Mouse (Mus musculus) limb, embryonic 13.5 days (tissue): ENCODE results near the gene Tm7sf2. TPM values are rescaled to one million over a fixed set of nuclear protein-coding genes. Genes with fewer than 3 reads are reported as not detected.

Experiments
- ATAC-seq: fragments of 200-750 bp; cut with Nextera tagmentation; 2 replicates; pipeline ENCODE4 v1.8.0; 2017; ENCODE audit warnings: low read depth, moderate number of reproducible peaks, moderate TSS enrichment; ENCODE audit not compliant: low FRiP score
- H3K27ac ChIP-seq: fragments of 300-500 bp; sonication (generic); 2 replicates; pipeline ENCODE4 v1.5.1; 2015; ENCODE audit warnings: inconsistent platforms, mild to moderate bottlenecking, moderate library complexity
- H3K27me3 ChIP-seq: fragments of 300-500 bp; sonication (generic); 2 replicates; pipeline ENCODE4 v1.6.1; 2015; ENCODE audit warnings: mild to moderate bottlenecking, inconsistent platforms
- H3K36me3 ChIP-seq: fragments of 300-500 bp; sonication (generic); 2 replicates; pipeline ENCODE4 v1.6.1; 2015; ENCODE audit warnings: inconsistent platforms, mild to moderate bottlenecking, moderate library complexity
- H3K4me1 ChIP-seq: fragments of 300-500 bp; sonication (generic); 2 replicates; pipeline ENCODE4 v1.6.1; 2015; ENCODE audit warnings: inconsistent platforms
- H3K4me2 ChIP-seq: fragments of 300-500 bp; sonication (generic); replicated peaks from 2 replicates; pipeline ENCODE4 v1.6.1; 2015; ENCODE audit warnings: inconsistent platforms, mild to moderate bottlenecking, moderate library complexity
- H3K4me3 ChIP-seq: fragments of 300-500 bp; sonication (generic); 2 replicates; pipeline ENCODE4 v1.5.1; 2015; ENCODE audit warnings: moderate library complexity, mild to moderate bottlenecking, inconsistent platforms
- H3K9ac ChIP-seq: fragments of 300-500 bp; sonication (generic); 2 replicates; pipeline ENCODE4 v1.6.1; 2015; ENCODE audit warnings: mild to moderate bottlenecking, inconsistent platforms
- H3K9me3 ChIP-seq: fragments of 300-500 bp; sonication (generic); 2 replicates; pipeline ENCODE4 v1.6.1; 2016; ENCODE audit warnings: inconsistent platforms
- WGBS: fragments of 180-500 bp; shearing (Covaris S2); methylation state at CpG from one replicate; pipeline ENCODE4 v1.1.7; 2015; 5-methylcytosine and 5-hydroxymethylcytosine counted together
- polyA plus RNA-seq: library from polyadenylated mRNA; unstranded; fragments of >200 nt; fragmentation: Nextera tagmentation; extraction: Ambion mirVana; gene quantifications from 2 replicates; pipeline ENCODE4 v1.2.1, GENCODE M21; 2015

Gene Tm7sf2
- polyA plus RNA-seq, 1 experiment from 2014 or later = 24.0 TPM

- H3K4me3 ChIP-seq = peak overlapping the region; percentile 74
- ATAC-seq = peak; percentile 62
- peaks cover 65% of the 10 kb centered on the region for H3K36me3 ChIP-seq
- H3K9ac ChIP-seq = peak overlapping the region; percentile 68
- no peaks in the 10 kb centered on the region for H3K9me3 ChIP-seq
- H3K4me1 ChIP-seq = peaks cover 24% of the 10 kb centered on the region
- no peak overlapping the region; the same call in 1 of the 2 replicates for H3K27ac ChIP-seq
- no peaks in the 10 kb centered on the region for H3K27me3 ChIP-seq
- under 1% methylated on average over 17 of the region's 17 CpGs for WGBS
- peak overlapping the region; percentile 86 for H3K4me2 ChIP-seq
These were observed 17.3 kb upstream of the Tm7sf2 start for GRCm38 (mm10) chr19:6085417-6085879.

GRCm38 (mm10) chr19:6084478-6085248 is 16.5 kb upstream of the Tm7sf2 start, which contains the start of the genes Zfpl1 and Cdca5:
Zfpl1 (minus strand) TSS chr19:6084956.
Cdca5 (plus strand) TSS chr19:6084983.
- Histone ChIP-seq H3K9me3 (no peaks in the 10 kb centered on the region), H3K4me2 (peak within 1 kb of the TSS; percentile 89), H3K9ac (peak within 1 kb of the TSS; percentile 78), H3K4me3 (peak within 1 kb of the TSS; percentile 74), H3K27ac (peak within 1 kb of the TSS; percentile 65; the same call in 1 of the 2 replicates), H3K36me3 (peaks cover 63% of the 10 kb centered on the region), H3K4me1 (peaks cover 24% of the 10 kb centered on the region), H3K27me3 (no peaks in the 10 kb centered on the region)
- peak; percentile 91 for ATAC-seq
- under 1% methylated on average over 58 of the region's 58 CpGs for WGBS

GRCm38 (mm10) chr19:6082156-6082555 is 14.0 kb upstream of the Tm7sf2 start, which contains the start of gene Gm28374:
Gm28374 (minus strand) TSS chr19:6082256.
- WGBS = 88% methylated on average over 9 of the region's 9 CpGs
- Histone ChIP-seq H3K27me3 (no peaks in the 10 kb centered on the region), H3K9ac (no peak within 1 kb of the TSS), H3K9me3 (no peaks in the 10 kb centered on the region), H3K4me1 (peaks cover 24% of the 10 kb centered on the region), H3K4me2 (peak within 1 kb of the TSS; percentile 89; the same call in 1 of the 2 replicates), H3K4me3 (no peak within 1 kb of the TSS), H3K36me3 (peaks cover 40% of the 10 kb centered on the region), H3K27ac (no peak within 1 kb of the TSS)
- no peak for ATAC-seq

- Histone ChIP-seq H3K9me3 (no peaks in the 10 kb centered on the region), H3K9ac (no peak within 1 kb of the TSS), H3K4me1 (peaks cover 19% of the 10 kb centered on the region), H3K4me2 (no peak within 1 kb of the TSS), H3K27me3 (no peaks in the 10 kb centered on the region), H3K36me3 (peaks cover 36% of the 10 kb centered on the region), H3K27ac (no peak within 1 kb of the TSS), H3K4me3 (no peak within 1 kb of the TSS)
- ATAC-seq = no peak
- 93% methylated on average over 12 of the region's 12 CpGs for WGBS
These were observed 11.9 kb upstream of the Tm7sf2 start, which contains the start of gene Tmem262 for GRCm38 (mm10) chr19:6079983-6080480. Tmem262 (plus strand) TSS chr19:6080033.

- Histone ChIP-seq H3K9ac (peak within 1 kb of the TSS; percentile 85), H3K27ac (peak within 1 kb of the TSS; percentile 83), H3K4me2 (peak within 1 kb of the TSS; percentile 91), H3K36me3 (peaks cover 47% of the 10 kb centered on the region), H3K9me3 (no peaks in the 10 kb centered on the region), H3K27me3 (no peaks in the 10 kb centered on the region), H3K4me3 (peak within 1 kb of the TSS; percentile 80), H3K4me1 (peaks cover 7% of the 10 kb centered on the region)
- under 1% methylated on average over 33 of the region's 33 CpGs for WGBS
- peak; percentile 86 for ATAC-seq
These were observed 8.6 kb upstream of the Tm7sf2 start, which contains the start of gene Vps51 for GRCm38 (mm10) chr19:6076564-6077393. Vps51 (minus strand) TSS chr19:6077231.

GRCm38 (mm10) chr19:6073889-6074288 is 5.7 kb upstream of the Tm7sf2 start:
- peaks cover 57% of the 10 kb centered on the region for H3K36me3 ChIP-seq
- 87% methylated on average over 5 of the region's 5 CpGs for WGBS
- ATAC-seq = no peak

DNA sequence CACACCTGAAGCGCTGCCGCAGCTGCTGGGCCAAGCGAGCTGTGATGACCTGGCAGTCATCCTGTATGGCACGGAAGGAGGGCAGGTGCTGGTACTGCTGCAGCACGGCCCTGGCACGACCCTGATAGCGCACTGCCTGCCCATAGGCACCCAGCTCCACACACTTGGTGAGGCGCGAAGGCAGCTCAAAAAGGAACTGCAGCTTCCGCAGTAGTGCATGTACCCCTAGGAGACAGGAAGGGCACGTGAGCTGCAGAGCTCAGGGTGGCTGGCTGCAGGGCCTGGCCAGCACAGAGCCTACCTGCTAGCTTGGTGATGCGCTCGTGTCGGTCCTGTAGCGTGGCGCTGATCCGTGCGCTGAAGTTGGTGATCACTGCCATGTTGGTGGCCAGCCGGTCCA is 3.1 kb upstream of the Tm7sf2 start:
- no peak overlapping the region for H3K27ac ChIP-seq
- H3K9me3 ChIP-seq = no peaks in the 10 kb centered on the region
- H3K4me3 ChIP-seq = no peak overlapping the region
- H3K27me3 ChIP-seq = no peaks in the 10 kb centered on the region
- H3K36me3 ChIP-seq = peaks cover 60% of the 10 kb centered on the region
- WGBS = 92% methylated on average over 19 of the region's 19 CpGs
- H3K4me1 ChIP-seq = peaks cover 23% of the 10 kb centered on the region
- no peak overlapping the region for H3K9ac ChIP-seq
- no peak overlapping the region for H3K4me2 ChIP-seq
- ATAC-seq = no peak

More at GRCm38 (mm10) chr19:6073889-6074288, 5.7 kb upstream of the Tm7sf2 start:
- H3K9ac ChIP-seq = no peak overlapping the region
- no peak overlapping the region for H3K4me2 ChIP-seq
- H3K4me1 ChIP-seq = peaks cover 7% of the 10 kb centered on the region
- no peaks in the 10 kb centered on the region for H3K27me3 ChIP-seq
- H3K9me3 ChIP-seq = no peaks in the 10 kb centered on the region
- no peak overlapping the region for H3K27ac ChIP-seq
- no peak overlapping the region for H3K4me3 ChIP-seq

DNA sequence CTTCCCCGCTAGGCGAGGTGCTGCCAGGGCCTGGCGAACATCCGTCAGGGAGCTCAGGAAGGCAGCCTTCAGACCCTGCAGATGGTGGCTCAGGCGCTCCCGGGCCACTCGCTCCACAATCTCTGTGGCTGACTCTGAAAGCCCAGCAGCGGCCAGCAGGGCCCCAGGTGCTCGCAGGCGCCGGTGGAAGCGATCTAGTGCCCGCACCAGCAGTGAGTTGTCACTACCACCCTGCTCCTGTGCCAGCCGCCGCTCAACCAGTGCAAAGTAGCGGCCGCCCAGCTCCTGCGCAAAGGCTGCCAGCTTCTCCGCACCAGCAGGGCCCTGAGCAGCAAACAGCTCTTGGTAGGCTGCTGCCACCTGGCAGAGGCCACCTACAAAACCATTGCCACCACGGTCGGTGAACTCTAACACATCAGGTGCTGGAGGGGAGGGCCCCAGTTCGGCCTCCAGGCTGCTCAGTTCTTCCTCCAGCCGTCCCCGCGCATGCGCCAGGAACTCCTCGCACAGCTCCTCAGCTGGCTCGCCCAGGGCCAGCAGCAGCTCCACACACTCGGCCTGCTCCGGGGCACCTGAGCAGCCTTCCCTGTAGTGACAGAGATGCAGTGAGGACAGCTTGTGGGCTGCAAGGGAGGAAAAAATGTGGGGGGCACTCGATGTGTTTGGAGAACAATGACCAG is 2.5 kb upstream of the Tm7sf2 start:
- Histone ChIP-seq H3K4me1 (peaks cover 19% of the 10 kb centered on the region), H3K27me3 (no peaks in the 10 kb centered on the region), H3K27ac (no peak overlapping the region), H3K4me3 (no peak overlapping the region), H3K9ac (no peak overlapping the region), H3K36me3 (peaks cover 60% of the 10 kb centered on the region), H3K9me3 (no peaks in the 10 kb centered on the region), H3K4me2 (no peak overlapping the region)
- 87% methylated on average over 31 of the region's 31 CpGs for WGBS
- ATAC-seq = no peak

- H3K4me3 ChIP-seq = no peak overlapping the region
- H3K27me3 ChIP-seq = no peaks in the 10 kb centered on the region
- H3K4me2 ChIP-seq = no peak overlapping the region
- H3K36me3 ChIP-seq = peaks cover 55% of the 10 kb centered on the region
- WGBS = 90% methylated on average over 10 of the region's 10 CpGs
- H3K27ac ChIP-seq = no peak overlapping the region
- no peaks in the 10 kb centered on the region for H3K9me3 ChIP-seq
- H3K4me1 ChIP-seq = peaks cover 19% of the 10 kb centered on the region
- no peak overlapping the region; the same call in 1 of the 2 replicates for H3K9ac ChIP-seq
- no peak for ATAC-seq
These were observed 1.7 kb upstream of the Tm7sf2 start for GRCm38 (mm10) chr19:6069851-6070250.

DNA sequence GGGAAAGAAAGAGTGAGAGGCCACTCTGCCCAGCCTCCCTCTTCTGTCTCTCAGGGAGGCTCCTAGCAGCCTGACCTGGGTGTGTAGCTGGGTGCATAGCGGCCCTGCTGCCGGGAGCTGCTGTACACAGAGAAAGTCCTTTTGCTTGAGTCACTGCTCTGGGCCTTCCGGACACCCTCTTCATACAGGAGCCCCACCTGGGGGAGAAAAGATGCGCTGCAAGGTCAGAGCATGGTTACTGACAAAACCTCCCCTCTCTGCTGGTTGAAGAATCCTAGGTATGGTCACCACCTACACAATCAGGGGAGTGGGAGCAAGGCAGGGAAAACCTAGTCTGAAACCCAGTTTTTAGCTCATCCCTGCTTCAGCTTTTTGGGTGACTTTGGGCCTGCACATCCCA is 778 bp upstream of the Tm7sf2 start:
- no peak overlapping the region for H3K4me3 ChIP-seq
- H3K27ac ChIP-seq = no peak overlapping the region
- H3K9ac ChIP-seq = no peak overlapping the region
- 84% methylated on average over 4 of the region's 4 CpGs for WGBS
- peaks cover 48% of the 10 kb centered on the region for H3K36me3 ChIP-seq
- no peak for ATAC-seq
- no peak overlapping the region for H3K4me2 ChIP-seq
- peaks cover 19% of the 10 kb centered on the region for H3K4me1 ChIP-seq
- H3K27me3 ChIP-seq = no peaks in the 10 kb centered on the region
- H3K9me3 ChIP-seq = no peaks in the 10 kb centered on the region

GRCm38 (mm10) chr19:6067011-6067723 is 1.0 kb downstream of the Tm7sf2 start:
- Histone ChIP-seq H3K4me2 (peak overlapping the region; percentile 98), H3K9me3 (no peaks in the 10 kb centered on the region)
- WGBS = under 1% methylated on average over 30 of the region's 30 CpGs

More at GRCm38 (mm10) chr19:6067011-6067723, 1.0 kb downstream of the Tm7sf2 start:
- peak; percentile 35 for ATAC-seq
- H3K4me1 ChIP-seq = peaks cover 28% of the 10 kb centered on the region
- H3K9ac ChIP-seq = peak overlapping the region; percentile 60
- H3K36me3 ChIP-seq = peaks cover 36% of the 10 kb centered on the region
- H3K27ac ChIP-seq = peak overlapping the region; percentile 67
- peak overlapping the region; percentile 50 for H3K4me3 ChIP-seq
- H3K27me3 ChIP-seq = no peaks in the 10 kb centered on the region
